In the genomic region with DNA sequence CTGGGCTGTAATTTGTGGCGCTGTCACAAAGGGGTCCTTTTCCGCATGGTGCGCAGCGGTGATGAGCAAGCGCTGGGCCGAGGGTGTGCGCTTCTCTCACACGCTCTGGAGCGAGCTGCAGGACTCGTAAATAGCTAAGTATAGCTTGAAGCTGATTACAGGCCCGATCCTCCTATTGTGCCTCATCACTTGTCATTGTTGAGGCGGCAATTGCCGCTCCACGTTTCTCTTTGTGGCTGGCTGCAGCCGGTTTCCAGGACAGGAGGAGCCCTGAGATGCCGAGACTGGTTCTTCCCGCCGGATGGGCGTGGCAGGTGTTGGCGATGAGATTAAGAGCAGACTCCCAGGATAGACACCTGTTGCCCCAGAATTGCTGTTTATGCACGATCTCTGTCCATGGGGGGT, we compare ENCODE assay signal across 7 mouse cellular contexts. TPM values are rescaled to one million over a fixed set of nuclear protein-coding genes. Genes with fewer than 3 reads are reported as not detected.
A peak's percentile ranks its signal among the peaks of the same experiment; 100 is the strongest.
DNase-seq lines count a peak whose midpoint lies in the region; ATAC-seq and TF ChIP-seq lines count a peak whose summit lies in the region.

No protein-coding gene starts in this region.

- 15% methylated on average over 21 of the region's 21 CpGs for WGBS in embryonic facial prominence, embryonic 11.5 days
- WGBS in intestine, embryonic 14.5 days: 23% methylated on average over 21 of the region's 21 CpGs
- 34% methylated on average over 21 of the region's 21 CpGs for WGBS in stomach, postnatal 0 days

- H3K4me1 ChIP-seq in embryonic facial prominence, embryonic 11.5 days (ENCODE audit: control insufficient read depth, insufficient read depth, low read length): no peaks in the 10 kb centered on the region
- H3K4me1 ChIP-seq in intestine, embryonic 14.5 days (replicated peaks; ENCODE audit: control insufficient read depth, insufficient read depth, low read length): 0 out of 2 replicates have a peak, but pooled peaks cover 4% of the 10 kb centered on the region
- H3K4me1 ChIP-seq in stomach, postnatal 0 days (replicated peaks; ENCODE audit: control insufficient read depth, insufficient read depth): no peaks in the 10 kb centered on the region

- no peak for ATAC-seq in embryonic facial prominence, embryonic 11.5 days (replicated peaks; ENCODE audit: insufficient number of reproducible peaks, low FRiP score, low TSS enrichment, low read depth)
- peak; percentile 51; the same call in 1 of the 2 replicates for ATAC-seq in intestine, embryonic 14.5 days (replicated peaks; ENCODE audit: low FRiP score, low TSS enrichment, low read depth)
- ATAC-seq in megakaryocyte-erythroid progenitor cell, adult 5-6 weeks (replicated peaks; ENCODE audit: low FRiP score, low TSS enrichment, poor library complexity, severe bottlenecking): peak; percentile 55
- no peak; the same call in 1 of the 2 replicates for ATAC-seq in stomach, postnatal 0 days (ENCODE audit: low FRiP score, low TSS enrichment)

- H3K9ac ChIP-seq in embryonic facial prominence, embryonic 11.5 days (replicated peaks; ENCODE audit: low read length): no peak overlapping the region
- no peak overlapping the region for H3K9ac ChIP-seq in intestine, embryonic 14.5 days (ENCODE audit: low read length)
- no peak overlapping the region for H3K9ac ChIP-seq in stomach, postnatal 0 days (ENCODE audit: low read length)

- DNase-seq in lung, postnatal 36 days: peak; percentile 1
- DNase-seq in lung, postnatal 4 days: no peak
- DNase-seq in embryonic facial prominence, embryonic 11.5 days (ENCODE audit: low spot score): peak; percentile 27
- DNase-seq in intestine, embryonic 14.5 days (ENCODE audit: low spot score): peak; percentile 65
- DNase-seq in stomach, postnatal 0 days (ENCODE audit: low spot score): no peak
- no peak for DNase-seq in thymus, adult 18-20 months

- H3K27ac ChIP-seq in embryonic facial prominence, embryonic 11.5 days (replicated peaks; ENCODE audit: low read depth, low read length): no peak overlapping the region
- H3K27ac ChIP-seq in intestine, embryonic 14.5 days (ENCODE audit: low read depth): no peak overlapping the region
- H3K27ac ChIP-seq in stomach, postnatal 0 days (replicated peaks): no peak overlapping the region

- no peak for TF ChIP-seq EP300 in stomach, postnatal 0 days (optimal IDR thresholded peaks at IDR 0.05)

- 0 out of 2 replicates have a peak overlapping the region, but pooled peaks have one; percentile 13 for H3K4me3 ChIP-seq in embryonic facial prominence, embryonic 11.5 days (ENCODE audit: low read depth, low read length)
- peak overlapping the region; percentile 21 for H3K4me3 ChIP-seq in intestine, embryonic 14.5 days (ENCODE audit: low read depth, low read length)
- peak overlapping the region; percentile 13; the same call in 1 of the 2 replicates for H3K4me3 ChIP-seq in stomach, postnatal 0 days (ENCODE audit: low read depth, low read length)

- no peaks in the 10 kb centered on the region for H3K27me3 ChIP-seq in embryonic facial prominence, embryonic 11.5 days (ENCODE audit: control insufficient read depth, insufficient read depth, low read length)
- H3K27me3 ChIP-seq in intestine, embryonic 14.5 days (replicated peaks; ENCODE audit: control insufficient read depth, insufficient read depth, low read length): 0 out of 2 replicates have a peak, but pooled peaks cover 6% of the 10 kb centered on the region
- no peaks in the 10 kb centered on the region for H3K27me3 ChIP-seq in stomach, postnatal 0 days (ENCODE audit: control insufficient read depth, insufficient read depth, low read length)

- H3K36me3 ChIP-seq in embryonic facial prominence, embryonic 11.5 days (replicated peaks; ENCODE audit: control insufficient read depth, insufficient read depth, low read depth, low read length): no peaks in the 10 kb centered on the region
- no peaks in the 10 kb centered on the region for H3K36me3 ChIP-seq in intestine, embryonic 14.5 days (ENCODE audit: control insufficient read depth, insufficient read depth, low read length)
- H3K36me3 ChIP-seq in stomach, postnatal 0 days (ENCODE audit: control insufficient read depth, insufficient read depth, low read length): no peaks in the 10 kb centered on the region

- no peak for TF ChIP-seq CTCF in stomach, postnatal 0 days (IDR thresholded peaks at IDR 0.05; ENCODE audit: low read depth)

- H3K9me3 ChIP-seq in embryonic facial prominence, embryonic 11.5 days (replicated peaks; ENCODE audit: control insufficient read depth, low read length): no peaks in the 10 kb centered on the region
- H3K9me3 ChIP-seq in intestine, embryonic 14.5 days (ENCODE audit: control insufficient read depth, low read length): no peaks in the 10 kb centered on the region
- no peaks in the 10 kb centered on the region for H3K9me3 ChIP-seq in stomach, postnatal 0 days (ENCODE audit: control insufficient read depth, low read length)

- H3K4me2 ChIP-seq in embryonic facial prominence, embryonic 11.5 days (ENCODE audit: low read depth, low read length): peak overlapping the region; percentile 21
- peak overlapping the region; percentile 53 for H3K4me2 ChIP-seq in intestine, embryonic 14.5 days (ENCODE audit: low read length)
- peak overlapping the region; percentile 46 for H3K4me2 ChIP-seq in stomach, postnatal 0 days (replicated peaks; ENCODE audit: low read depth)

RNA-seq across cellular contexts. Expression of a gene that starts 44.8 kb away (rescaled TPM):
- polyA plus RNA-seq in embryonic facial prominence, embryonic 11.5 days (2014; fragmentation: Nextera tagmentation; extraction: Ambion mirVana): 1.2 and 1.3 TPM in 2 replicates
- 3.0 and 3.7 TPM in 2 replicates for polyA plus RNA-seq in intestine, embryonic 14.5 days (2014; fragmentation: Nextera tagmentation; extraction: Ambion mirVana)
- total RNA-seq in megakaryocyte-erythroid progenitor cell, adult 5-6 weeks (2014; fragmentation: Nextera tagmentation): 0.47 TPM in 1 of 2 replicates, not detected in the other
- total RNA-seq in megakaryocyte-erythroid progenitor cell, adult 5-6 weeks (2017): 0.04 and 0.75 TPM in 2 replicates
- polyA plus RNA-seq in stomach, postnatal 0 days (2015; fragmentation: Nextera tagmentation; extraction: Ambion mirVana): 3.4 and 3.7 TPM in 2 replicates

RNA-seq across cellular contexts. Expression of a gene that starts 50.2 kb away (rescaled TPM):
- polyA plus RNA-seq in embryonic facial prominence, embryonic 11.5 days (2014; fragmentation: Nextera tagmentation; extraction: Ambion mirVana): 1.8 and 1.9 TPM in 2 replicates
- polyA plus RNA-seq in intestine, embryonic 14.5 days (2014; fragmentation: Nextera tagmentation; extraction: Ambion mirVana): 8.9 and 10.5 TPM in 2 replicates
- total RNA-seq in megakaryocyte-erythroid progenitor cell, adult 5-6 weeks (2014; fragmentation: Nextera tagmentation): not detected in 2 replicates
- not detected in 2 replicates for total RNA-seq in megakaryocyte-erythroid progenitor cell, adult 5-6 weeks (2017)
- polyA plus RNA-seq in stomach, postnatal 0 days (2015; fragmentation: Nextera tagmentation; extraction: Ambion mirVana): 4.8 and 5.5 TPM in 2 replicates

Comparison
In these comparisons a context has a peak if more than half of its experiments do, and no peak if none do; other contexts are left out.
1. DNase-seq: peak in lung, postnatal 36 days (single experiment), embryonic facial prominence, embryonic 11.5 days (single experiment) and intestine, embryonic 14.5 days (single experiment); none in lung, postnatal 4 days (0 of 2), stomach, postnatal 0 days (single experiment) and thymus, adult 18-20 months (0 of 2).
2. ATAC-seq: peak in intestine, embryonic 14.5 days (single experiment) and megakaryocyte-erythroid progenitor cell, adult 5-6 weeks (single experiment); none in embryonic facial prominence, embryonic 11.5 days (single experiment) and stomach, postnatal 0 days (single experiment).
3. Peak in every context shown above with its lines, with median percentiles within 50 percentile points of each other: H3K4me2 ChIP-seq and H3K4me3 ChIP-seq.